Mouse (Mus musculus): ENCODE results near the gene Diras2.

GRCm38 (mm10) chr13:52519425-52519824, 11.7 kb downstream of the Diras2 start:
- TF ChIP-seq CTCF (IDR thresholded peaks at IDR 0.05; ENCODE audit: low read depth, low read length) (no peak), TAL1 (conservative IDR thresholded peaks at IDR 0.05; ENCODE audit: low read depth, low read length) (no peak)
